Mouse (Mus musculus) gonadal fat pad, adult 2 months (tissue): ENCODE results near the gene Yju2. TPM values are rescaled to one million over a fixed set of nuclear protein-coding genes. Genes with fewer than 3 reads are reported as not detected.

Source experiments
- DNase-seq: peaks from one replicate; pipeline ENCODE4 v3.0.0-alpha.2; 2012; ENCODE audit warnings: low read depth
- polyA plus RNA-seq: library from polyadenylated mRNA; depleted of rRNA; stranded (reverse); fragments of >200 nt; gene quantifications from 2 replicates; pipeline ENCODE4 v1.2.3, GENCODE M21; 2012; rRNA removed

The Yju2 gene
- polyA plus RNA-seq, 1 experiment: 8.3 TPM

DNA sequence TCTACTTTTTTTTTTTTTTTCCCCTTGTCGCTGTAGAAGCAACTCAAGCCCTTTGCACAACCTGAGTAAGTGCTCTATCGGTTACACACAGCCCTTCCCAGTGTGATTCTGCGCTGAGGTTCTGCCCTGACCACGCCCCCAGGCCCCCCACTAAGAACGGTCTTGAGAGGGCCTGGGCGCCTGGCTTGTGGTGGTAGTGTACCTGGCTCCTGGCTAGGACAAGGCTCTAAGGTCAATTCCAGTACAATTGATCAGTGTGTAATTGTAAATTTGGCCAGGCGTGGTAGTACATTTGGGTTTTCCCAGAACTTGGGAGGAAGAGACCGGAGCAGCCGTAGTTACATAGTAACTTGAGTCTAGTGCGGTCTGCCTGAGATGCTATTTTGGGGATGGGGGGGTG lies 48.1 kb downstream of the Yju2 start:
- no peak for DNase-seq

DNA sequence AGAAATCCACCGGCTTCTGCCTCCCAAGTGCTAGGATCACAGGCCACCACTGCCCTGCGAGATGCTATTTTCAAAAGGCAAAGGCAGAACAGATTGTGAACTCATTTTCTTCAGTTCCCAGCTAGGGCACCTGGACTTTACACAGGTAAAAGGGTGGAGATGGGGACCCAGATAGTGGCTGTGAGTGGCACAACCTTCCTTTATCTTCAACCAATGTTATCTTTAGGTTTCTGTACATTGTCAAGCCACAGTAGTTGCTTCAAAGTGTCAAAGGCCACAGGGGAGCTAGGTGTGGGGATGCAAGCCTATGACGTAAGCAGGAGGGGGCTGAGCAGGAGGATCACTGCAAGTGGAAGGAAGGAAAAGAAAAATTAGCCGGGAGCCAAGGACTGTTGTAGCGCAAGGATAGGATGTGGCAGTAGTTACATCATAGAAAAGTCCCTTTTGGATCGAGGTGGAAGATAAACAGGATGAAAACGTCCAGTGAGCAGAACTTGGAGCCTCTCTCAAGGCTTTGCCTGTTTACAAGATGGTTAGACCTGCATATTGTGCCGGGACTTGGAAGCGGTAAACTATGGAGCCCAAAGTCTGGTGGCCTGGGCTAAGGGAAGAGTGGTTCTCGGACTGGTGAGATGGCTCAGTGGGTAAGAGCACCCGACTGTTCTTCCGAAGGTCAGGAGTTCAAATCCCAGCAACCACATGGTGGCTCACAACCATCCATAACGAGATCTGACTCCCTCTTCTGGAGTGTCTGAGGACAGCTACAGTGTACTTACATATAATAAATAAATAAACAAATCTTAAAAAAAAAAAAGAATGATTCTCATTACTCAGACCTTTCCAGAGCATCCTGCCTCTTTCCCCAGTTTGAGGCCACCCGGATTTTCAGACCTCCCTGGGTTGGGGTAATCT lies 48.8 kb downstream of the Yju2 start:
- no peak for DNase-seq

DNA sequence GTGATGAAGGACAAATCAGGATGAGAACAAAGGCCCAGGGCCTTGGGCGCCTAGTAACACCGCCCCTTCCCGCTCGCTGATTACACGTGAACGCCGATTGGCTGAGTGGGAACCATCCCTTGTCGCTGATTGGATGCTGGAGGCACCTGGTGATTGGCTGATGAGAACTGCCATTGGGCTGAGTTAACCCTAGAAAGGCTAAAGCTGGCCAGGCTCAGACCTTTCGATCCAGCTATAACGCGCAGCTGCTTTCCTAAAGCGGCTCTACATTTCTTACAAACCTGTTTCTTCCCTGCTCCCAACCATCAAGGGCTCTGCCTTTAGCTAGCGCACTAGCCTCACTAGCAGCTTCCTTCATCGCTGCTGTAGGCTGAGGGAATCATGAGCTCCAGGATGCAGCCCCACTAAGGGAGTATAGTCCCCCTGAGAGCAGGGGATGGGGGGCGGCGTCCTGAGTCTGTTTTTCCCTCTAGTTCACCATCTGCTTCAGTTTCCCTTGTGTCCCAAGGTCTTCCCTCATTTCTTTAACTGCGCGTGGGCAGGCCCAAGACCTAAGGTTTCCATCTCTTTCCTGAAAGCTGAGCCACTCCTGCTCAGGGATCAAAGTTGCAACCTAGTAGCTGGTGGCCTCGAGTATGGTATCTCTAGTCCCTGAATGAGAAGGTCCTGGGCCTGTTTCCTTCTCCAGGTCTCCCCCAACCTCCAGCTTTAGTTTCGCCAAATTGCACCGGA lies 49.6 kb downstream of the Yju2 start:
- peak; percentile 83 for DNase-seq

DNA sequence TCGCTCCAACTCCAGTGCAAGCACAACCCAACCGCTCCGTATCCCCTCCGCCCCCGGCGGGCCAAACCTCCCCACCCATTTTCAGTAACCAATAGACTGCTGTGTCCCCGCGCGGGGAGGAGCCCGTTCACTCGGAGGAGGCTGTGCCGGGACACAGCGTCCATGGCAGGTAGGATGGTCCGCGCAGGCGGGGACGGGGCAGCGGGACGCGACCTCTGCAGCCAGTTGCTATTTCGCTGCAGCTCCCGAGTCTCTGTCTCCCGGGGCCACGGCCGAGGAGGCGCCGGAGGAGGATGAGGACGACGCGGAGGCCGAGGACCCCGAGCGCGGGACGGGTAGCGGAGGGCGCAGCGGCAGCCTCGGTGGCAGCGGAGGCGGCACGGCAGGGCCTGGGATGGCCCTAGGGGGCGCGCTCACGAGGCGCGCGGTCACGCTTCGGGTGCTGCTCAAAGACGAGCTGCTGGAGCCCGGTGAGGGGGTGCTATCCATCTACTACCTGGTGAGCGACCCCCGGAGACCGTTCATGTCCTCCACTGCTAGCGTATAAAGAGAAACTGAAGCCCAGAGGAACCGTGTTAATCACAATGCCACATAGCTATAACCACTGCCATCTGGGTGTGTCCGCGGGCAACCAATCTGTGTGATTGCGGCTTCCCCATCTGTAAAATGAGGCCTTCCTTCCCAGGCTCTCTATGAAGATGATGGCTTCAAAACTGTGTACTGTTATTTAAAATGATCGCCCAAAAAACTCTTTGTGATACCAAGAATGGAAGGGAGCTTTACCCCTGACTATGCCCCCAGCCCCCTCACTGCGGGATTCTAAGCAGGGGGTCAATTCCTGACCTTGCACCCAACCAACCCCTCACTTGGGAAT lies 50.4 kb downstream of the Yju2 start:
- no peak for DNase-seq

DNA sequence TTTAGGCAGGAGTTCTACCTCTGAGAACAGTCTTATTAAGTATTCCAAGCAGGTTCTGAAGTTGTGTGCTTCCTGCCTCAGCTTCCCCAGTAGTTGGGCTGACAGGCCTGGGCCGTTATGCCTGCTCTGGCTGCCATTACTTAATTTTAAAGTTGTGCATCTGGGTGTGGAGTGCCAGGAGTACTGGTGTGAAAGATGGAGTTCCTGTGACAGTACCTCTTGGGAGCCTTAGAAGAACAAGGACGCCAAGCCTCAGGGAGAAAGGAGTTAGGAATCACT lies 51.0 kb downstream of the Yju2 start:
- DNase-seq: no peak

DNA sequence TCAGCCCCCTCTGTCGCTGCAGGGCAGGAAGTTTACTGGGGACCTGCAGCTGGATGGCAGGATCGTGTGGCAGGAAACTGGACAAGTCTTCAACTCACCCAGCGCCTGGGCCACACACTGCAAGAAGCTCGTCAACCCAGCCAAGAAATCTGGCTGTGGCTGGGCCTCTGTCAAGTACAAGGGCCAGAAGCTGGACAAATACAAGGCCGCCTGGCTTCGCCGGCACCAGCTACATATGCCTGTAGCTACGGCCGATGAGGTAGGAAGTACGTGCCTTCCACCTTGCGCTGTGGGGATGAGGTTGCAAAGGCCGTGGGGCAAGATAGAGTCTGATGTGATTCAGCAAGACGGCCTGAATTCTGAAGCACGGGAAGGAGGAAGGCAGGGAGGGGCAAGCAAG lies 51.4 kb downstream of the Yju2 start:
- no peak for DNase-seq

DNA sequence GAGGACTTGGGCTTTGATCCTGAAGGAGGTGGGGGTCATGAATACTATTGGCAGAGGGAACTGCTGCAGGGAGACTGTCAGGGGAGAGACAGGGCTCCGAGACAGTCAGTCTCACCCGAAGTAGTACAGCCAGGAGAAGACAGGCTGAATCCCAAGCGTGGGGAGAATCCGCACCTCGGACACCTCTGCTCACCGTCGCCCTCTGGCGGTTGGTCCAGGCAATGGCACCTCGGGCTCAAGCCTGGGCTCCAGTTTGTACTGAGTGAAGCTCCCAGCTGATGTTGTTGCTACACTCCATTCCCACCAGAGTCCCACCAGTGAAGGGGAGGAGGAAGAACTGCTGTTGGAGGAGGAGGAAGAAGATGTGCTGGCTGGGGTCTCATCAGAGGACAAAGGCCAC lies 51.8 kb downstream of the Yju2 start:
- no peak for DNase-seq

DNA sequence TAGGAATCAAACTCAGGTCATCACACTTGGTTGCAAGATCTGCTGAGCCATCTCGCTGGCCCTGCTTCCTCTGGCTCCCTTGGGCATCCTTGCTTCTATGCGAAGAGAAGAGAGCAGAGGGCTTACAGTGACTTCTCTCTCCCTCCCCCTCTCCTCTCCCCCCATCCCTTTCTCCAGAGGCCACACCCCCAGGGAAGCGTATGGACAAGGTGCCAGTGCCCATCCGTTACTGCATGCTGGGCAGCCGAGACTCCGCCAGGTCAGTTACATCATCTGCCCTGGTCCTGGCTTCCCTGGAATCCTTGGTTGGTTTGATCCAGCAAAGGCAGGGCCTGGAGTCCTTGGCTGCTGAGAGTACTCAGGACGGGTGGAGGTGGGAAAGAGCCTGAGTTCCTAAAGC lies 52.5 kb downstream of the Yju2 start:
- no peak for DNase-seq

DNA sequence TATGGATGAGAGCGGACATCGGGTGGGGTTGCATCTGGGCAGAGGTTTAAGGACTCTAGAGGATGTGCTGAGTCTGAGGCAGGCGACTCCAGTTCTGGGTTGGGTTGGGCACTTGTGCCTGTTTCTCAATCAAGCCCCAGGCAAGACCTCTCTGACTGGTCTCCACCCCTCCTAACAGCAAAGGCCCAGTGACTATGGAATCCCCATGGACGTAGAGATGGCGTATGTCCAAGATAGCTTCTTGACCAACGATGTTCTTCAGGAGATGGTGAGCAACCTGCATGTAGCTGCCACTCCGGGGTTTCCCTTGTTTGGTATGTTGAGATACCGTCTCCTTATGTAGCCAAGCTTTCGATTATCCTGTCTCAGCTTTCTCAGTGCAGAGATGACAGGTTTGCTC lies 56.4 kb downstream of the Yju2 start:
- DNase-seq: no peak

DNA sequence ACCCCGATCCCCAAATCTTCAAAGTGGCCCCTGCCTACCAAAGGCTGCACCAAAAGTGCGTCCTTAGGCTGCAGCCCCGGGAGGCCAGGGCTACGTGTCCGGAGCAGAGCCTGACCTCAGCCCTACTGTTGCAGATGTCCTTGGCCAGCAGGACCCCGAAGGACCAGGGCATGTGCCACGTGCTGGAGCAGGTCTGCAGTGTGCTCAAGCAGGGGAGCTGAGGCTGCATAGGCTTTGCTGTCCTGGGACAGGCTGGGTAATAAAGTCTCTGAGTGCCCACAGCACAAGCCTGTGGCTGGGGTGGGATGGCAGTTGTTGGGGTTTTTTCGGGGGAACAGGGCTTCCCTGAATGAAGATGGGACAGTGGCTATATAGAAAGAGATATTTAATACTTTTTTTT lies 57.5 kb downstream of the Yju2 start:
- DNase-seq: no peak

DNA sequence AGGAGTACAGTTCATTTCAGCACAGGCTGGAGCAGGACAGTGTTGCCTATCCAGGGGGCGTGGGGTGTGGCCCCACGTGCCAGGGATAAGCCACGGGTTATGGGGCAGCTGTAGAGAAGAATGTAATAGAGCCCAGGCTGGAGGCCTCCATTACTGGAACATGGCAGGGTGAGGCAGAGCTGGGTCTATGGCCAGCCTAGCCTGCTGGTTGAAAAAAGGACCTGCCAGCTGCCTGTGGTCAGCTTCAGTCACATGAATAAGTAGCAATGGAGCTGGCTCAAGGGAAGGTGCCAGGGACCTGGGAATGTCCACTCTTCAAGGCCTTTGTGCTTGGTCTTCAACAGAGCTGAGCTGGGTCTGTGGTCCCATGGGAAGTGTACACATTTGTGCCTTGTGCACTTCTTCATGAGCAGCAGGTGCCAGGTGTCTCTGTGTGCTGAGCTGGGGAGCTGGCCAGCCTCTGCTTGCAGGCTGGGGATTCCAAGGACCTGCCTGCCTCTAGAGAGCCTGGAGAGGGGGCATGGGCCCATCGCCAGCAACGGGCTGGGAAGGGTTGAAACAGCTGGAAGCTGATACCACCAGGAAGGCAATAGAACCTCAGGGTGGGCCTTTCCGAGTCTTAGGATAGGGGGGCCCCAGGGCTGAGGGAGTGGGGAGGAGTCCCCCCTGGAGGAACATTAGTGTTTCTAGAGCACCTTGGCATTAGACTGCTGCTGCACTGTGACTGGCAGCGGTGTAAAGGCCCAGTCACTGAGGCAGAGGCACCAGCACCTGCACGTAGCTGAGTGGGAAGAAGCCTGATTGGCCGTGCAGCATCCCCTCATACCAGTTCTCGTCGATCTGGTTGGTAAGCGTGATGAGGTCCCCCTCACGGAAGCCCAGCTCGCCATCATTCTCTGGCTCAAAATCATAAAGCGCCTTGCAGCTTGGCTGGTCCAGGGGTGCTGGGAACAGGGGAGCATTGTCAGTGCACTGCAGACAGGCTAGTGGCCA lies 58.2 kb downstream of the Yju2 start:
- no peak for DNase-seq

DNA sequence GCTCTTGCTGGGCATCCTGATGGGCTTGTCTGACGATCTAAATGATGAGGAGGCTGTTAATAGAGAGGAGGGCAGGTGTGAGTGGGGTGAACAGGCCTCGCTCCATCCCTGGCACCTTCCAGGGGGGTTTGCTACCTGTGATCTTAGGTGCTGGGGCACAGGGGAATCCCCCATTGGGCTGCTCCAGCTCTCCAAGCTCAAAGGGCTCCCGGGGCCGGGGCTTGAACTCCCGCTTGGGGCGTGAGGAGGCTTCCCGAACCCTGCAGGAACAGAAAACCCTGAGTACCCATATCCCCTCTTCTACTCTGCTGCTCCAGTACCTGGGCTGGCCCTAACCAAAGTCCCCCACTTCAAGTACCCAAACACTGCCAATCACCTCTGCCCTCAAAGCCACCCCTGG lies 58.9 kb downstream of the Yju2 start:
- no peak for DNase-seq

Other genes with a start within 250 kb of the Yju2 start
- gene Pot1b, start 246.5 kb upstream of the Yju2 start, polyA plus RNA-seq: 2.2 and 4.3 TPM in 2 replicates
- 0.77 and 1.2 TPM in 2 replicates for gene Adgre4, start 209.1 kb upstream of the Yju2 start, polyA plus RNA-seq
- 0.74 and 0.85 TPM in 2 replicates for gene Zfp119a, start 80.2 kb upstream of the Yju2 start, polyA plus RNA-seq
- gene Zfp959, start 67.0 kb upstream of the Yju2 start, polyA plus RNA-seq: 1.9 and 3.0 TPM in 2 replicates
- 0.93 and 1.3 TPM in 2 replicates for gene Zfp119b, start 9.6 kb upstream of the Yju2 start, polyA plus RNA-seq
- gene Ebi3, start 6.5 kb upstream of the Yju2 start, polyA plus RNA-seq: 3.8 and 7.3 TPM in 2 replicates
- 5.8 and 7.2 TPM in 2 replicates for gene Shd, start 11.4 kb downstream of the Yju2 start, polyA plus RNA-seq
- gene Fsd1, start 27.4 kb downstream of the Yju2 start, polyA plus RNA-seq: 0.15 and 0.44 TPM in 2 replicates
- 58.4 and 64.6 TPM in 2 replicates for gene Stap2, start 46.5 kb downstream of the Yju2 start, polyA plus RNA-seq
- gene Mpnd, start 46.6 kb downstream of the Yju2 start, polyA plus RNA-seq: 106 and 110 TPM in 2 replicates
- 58.6 and 73.4 TPM in 2 replicates for gene Sh3gl1, start 77.5 kb downstream of the Yju2 start, polyA plus RNA-seq
- gene Chaf1a, start 81.3 kb downstream of the Yju2 start, polyA plus RNA-seq: 2.8 and 2.9 TPM in 2 replicates
- gene Ubxn6, start 115.9 kb downstream of the Yju2 start, polyA plus RNA-seq: 100 and 112 TPM in 2 replicates
- 41.4 and 45.4 TPM in 2 replicates for gene Hdgfl2, start 120.5 kb downstream of the Yju2 start, polyA plus RNA-seq
- gene Plin4, start 150.7 kb downstream of the Yju2 start, polyA plus RNA-seq: 600 and 937 TPM in 2 replicates
- gene Plin5, start 158.5 kb downstream of the Yju2 start, polyA plus RNA-seq: 15.6 and 21.5 TPM in 2 replicates
- 306 and 347 TPM in 2 replicates for gene Lrg1, start 162.9 kb downstream of the Yju2 start, polyA plus RNA-seq
- 9.9 and 10.9 TPM in 2 replicates for gene Sema6b, start 181.2 kb downstream of the Yju2 start, polyA plus RNA-seq
- 3.6 and 4.3 TPM in 2 replicates for gene Tnfaip8l1, start 203.4 kb downstream of the Yju2 start, polyA plus RNA-seq
- 88.2 and 96.4 TPM in 2 replicates for gene Mydgf, start 224.8 kb downstream of the Yju2 start, polyA plus RNA-seq